Mouse (Mus musculus) 3134 (cell line): Measurements from ENCODE around the gene Gm5767.

Experiments used
- DNase-seq: peaks from one replicate; pipeline ENCODE4 v3.0.0-alpha.2; 2011; ENCODE audit warnings: low spot score; ENCODE audit not compliant: insufficient read length; ENCODE audit errors: extremely low read depth

Gm5767 gene

DNA sequence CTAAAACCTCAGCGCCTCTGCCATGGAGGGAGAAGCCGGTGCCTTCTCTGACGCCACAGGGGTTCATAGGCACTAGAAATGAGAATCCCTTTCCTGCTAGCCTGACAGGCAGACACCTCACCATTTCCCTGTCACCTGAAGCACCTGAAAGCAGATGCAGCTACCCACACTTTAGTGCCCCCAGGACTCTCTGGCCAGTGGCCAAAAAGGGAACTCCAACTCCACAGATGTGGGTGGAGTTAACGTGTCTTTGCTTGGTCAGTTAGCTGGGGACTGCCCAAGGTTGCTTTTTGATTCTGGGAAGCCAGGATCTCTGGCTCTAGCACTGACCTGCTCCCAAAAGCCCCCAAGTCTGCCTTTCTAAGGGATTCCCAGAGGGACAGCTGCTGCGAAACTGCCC is 11.1 kb upstream of the Gm5767 start:
- no peak for DNase-seq

- no peak for DNase-seq
These were observed 10.2 kb upstream of the Gm5767 start for GRCm38 (mm10) chr16:8670041-8671035.

GRCm38 (mm10) chr16:8671551-8672349 is 8.8 kb upstream of the Gm5767 start, which contains the start of gene Carhsp1:
Gene Carhsp1, minus strand, starts transcription at chr16:8672155.
- DNase-seq, result peak; percentile 99

DNA sequence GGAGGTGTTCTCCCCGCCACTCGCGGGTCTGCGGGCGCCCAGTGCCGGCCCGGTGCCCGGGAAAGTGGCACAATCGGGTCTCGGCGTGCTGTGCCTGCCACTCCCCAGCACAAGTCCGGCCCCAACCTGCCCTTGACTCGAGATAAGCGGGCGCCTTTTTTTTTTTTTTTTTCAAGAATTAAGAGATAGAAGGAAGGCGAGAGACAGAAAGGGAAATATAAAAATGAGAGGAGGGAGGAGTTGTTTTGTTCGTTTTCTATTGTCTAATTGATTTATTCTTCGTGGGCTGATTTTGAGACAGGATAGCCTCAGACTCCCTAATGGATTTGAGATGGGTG is 8.3 kb upstream of the Gm5767 start:
- no peak for DNase-seq

GRCm38 (mm10) chr16:8672811-8673210 is 7.8 kb upstream of the Gm5767 start:
- no peak for DNase-seq

DNA sequence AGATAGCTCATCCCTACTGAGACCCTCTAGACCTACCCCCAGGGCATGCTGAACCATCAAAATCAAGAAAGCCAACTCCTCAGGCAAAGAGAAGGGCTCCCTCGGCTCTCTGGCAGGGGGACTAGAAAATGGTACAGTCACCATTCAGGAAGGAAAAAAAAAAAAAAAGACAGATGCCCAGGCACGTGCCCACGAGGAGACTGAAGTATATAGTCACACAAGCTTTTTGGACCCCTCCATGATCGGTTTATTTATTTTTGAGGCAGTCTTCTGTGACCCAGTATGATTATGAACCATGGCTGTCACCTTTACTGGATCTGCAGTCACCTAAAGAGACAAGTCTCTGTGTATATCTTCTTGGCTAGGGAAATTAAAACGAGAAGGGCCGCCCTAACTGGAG is 7.2 kb upstream of the Gm5767 start:
- no peak for DNase-seq

DNA sequence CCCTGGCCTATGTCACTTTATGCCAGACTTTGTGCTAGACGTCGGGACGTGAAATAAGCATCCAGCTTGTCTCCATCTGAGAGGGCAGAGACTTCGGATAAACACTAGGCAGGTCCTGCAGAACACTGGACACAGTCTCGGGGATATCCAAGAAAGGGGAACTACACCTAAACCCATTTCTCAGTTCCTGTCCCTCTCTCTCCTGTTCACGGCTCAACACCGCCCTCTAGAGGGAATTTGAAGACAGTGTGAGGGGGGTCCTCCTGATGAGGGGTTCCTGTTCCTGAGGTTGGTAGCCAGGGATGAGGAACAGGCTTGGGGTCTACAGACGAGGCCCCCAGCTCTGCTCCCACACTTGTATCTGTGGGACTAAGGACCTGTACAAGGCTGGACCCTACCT is 6.4 kb upstream of the Gm5767 start:
- no peak for DNase-seq

DNA sequence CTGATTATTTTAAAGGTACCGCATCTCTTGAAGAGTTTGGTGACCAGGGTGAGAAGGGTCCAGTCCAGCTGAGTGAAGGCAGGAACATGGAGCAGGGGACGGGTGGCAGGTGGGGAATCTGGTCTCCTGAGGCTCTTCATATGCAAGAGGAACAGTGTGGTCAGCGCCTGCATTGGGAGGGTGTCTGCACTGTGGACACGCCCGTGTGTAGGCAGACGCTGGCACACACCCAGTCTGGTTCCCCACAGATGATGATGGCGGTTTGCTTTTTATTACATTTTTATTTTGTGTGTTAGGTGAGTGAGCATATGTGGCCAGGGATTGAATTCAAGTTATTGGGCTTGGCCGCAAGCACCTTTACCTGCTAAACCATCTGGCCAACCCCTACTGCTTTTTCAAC is 5.0 kb upstream of the Gm5767 start:
- no peak for DNase-seq

GRCm38 (mm10) chr16:8676228-8676627 is 4.3 kb upstream of the Gm5767 start:
- no peak for DNase-seq

DNA sequence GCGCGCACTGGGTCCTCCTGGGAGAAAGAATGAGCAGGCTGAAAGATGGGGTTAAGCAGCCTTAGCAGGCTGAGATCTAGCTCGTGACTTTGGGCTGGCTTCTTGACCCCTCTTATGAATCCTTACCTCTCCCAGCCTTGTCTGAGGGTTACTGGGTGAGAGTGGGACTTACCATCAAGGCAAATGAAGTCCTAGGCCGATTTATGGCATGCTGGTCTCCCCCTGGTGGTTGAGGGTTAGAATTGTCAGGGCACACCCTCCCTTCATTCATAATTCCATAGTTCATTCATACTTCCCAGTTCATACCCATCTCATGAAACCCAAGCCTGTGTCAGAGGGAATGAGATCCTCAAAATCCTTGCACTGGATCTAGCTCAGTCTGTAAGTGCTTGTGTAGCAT is 3.8 kb upstream of the Gm5767 start:
- DNase-seq, result no peak

DNA sequence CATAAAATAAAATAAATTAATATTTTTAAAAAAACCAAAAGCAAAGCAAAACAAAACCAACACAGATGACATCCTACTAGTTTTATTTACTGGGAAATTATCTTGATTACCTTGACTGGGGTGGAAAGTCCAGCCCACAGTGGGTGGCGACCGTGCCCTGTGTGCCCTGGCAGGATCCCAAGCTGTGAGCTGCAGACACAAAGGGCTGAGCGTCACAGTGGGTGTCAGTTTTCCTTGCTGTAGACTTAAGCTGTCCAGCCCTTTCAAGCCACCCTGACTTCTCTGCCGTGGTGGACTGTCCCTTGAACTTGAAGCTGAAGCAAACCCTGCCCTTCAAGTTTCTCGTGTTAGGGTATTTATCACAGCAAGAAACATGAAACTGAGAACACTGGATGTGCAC is 2.5 kb upstream of the Gm5767 start:
- DNase-seq, result no peak

- DNase-seq, result no peak
These were observed 1.9 kb upstream of the Gm5767 start for GRCm38 (mm10) chr16:8678676-8679075.

- no peak for DNase-seq
These were observed 790 bp upstream of the Gm5767 start for GRCm38 (mm10) chr16:8679780-8680179.

DNA sequence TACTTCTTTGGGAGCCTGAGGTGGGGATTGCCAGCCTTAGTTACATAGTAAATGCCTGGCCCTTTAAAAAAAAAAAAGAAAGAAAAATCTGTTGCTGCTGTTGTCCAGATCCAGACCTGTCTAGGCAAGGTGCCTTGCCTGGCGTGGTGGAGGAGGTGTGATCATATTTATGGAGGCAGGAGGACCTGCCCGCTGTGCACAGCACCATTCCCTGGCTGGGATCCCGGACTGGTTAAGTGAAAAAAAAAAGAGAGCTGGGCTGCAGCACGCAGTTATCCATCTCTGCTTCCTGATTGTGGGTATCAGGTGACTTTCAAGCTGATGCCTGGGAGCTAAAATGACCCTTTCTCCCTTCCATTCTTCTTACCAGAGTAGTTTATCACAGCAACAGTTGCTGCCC is 4.5 kb downstream of the Gm5767 start:
- no peak for DNase-seq

DNA sequence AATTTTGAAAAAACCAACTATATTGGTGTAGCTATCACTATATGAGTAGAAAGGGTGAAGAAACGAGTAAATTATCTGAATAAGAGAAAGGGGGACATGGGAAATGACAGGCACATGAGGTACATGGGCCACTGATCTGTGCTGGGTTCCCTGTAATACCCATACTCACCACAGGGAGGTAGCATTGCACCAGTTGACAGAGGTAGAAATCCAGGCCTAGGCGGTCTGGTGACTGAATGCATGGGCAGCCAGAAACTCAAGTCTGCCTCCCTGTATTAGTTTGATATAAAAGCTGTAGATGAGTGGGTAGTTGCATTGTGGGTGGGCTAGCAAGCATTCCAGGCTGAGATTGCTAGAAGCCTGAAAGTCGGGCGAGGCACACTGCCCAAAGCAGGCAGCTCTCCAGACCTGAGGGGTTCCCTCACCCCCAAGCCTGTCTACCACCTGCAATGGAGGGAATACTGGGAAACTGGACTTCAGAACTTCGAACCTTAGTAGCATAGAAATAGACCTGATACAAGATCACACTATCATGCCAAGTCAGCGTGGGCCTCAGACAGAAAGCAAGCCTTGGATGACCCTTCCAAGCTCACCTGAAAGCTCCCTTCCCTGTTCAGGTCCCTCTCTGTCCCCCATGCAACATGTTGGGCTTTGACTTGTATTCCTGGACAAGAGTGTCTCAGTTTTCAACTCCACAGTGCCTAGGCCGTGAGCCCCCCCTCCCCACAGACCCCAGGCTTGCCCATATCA is 5.7 kb downstream of the Gm5767 start:
- no peak for DNase-seq

GRCm38 (mm10) chr16:8686871-8687535 is 6.4 kb downstream of the Gm5767 start:
- no peak for DNase-seq

- no peak for DNase-seq
These were observed 7.1 kb downstream of the Gm5767 start for GRCm38 (mm10) chr16:8687559-8688112.

GRCm38 (mm10) chr16:8689979-8690656 is 9.5 kb downstream of the Gm5767 start:
- DNase-seq, result peak; percentile 65

GRCm38 (mm10) chr16:8691206-8691605 is 10.6 kb downstream of the Gm5767 start:
- DNase-seq, result no peak

DNA sequence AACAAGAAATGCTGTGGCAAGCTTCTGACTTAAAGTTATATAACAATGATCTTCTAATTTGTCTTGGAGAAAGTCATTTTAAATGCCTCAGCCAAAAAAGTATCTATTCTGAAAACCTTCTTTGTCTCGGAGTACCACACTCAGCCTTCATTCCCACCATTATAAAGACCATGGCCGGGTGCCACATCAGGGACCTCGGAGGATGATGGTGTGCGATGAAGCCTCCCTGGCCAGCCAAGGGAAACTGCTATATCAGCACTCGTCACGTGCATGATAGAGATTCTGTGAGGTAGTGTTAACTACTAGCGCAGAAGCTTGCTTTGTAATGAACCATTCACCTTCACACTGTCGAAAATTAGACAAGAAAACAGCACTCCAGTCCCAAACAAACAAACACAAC is 19.0 kb downstream of the Gm5767 start:
- no peak for DNase-seq
